Mouse (Mus musculus): ENCODE data around the gene Pou3f1.

Gene Pou3f1

GRCm38 (mm10) chr4:124656518-124656853 lies at the start of gene Pou3f1:
Pou3f1 (plus strand) TSS chr4:124656807.
- DNase-seq (ENCODE audit: low read depth, low spot score), result no peak

- DNase-seq (ENCODE audit: low read depth, low spot score), result no peak
Measured at GRCm38 (mm10) chr4:124607166-124607565, 49.4 kb upstream of the Pou3f1 start.

GRCm38 (mm10) chr4:124610066-124610465 lies 46.5 kb upstream of the Pou3f1 start:
- no peak for DNase-seq (ENCODE audit: low read depth, low spot score)

- DNase-seq (ENCODE audit: low read depth, low spot score), result no peak
Measured at GRCm38 (mm10) chr4:124610703-124611102, 45.9 kb upstream of the Pou3f1 start, which contains the start of gene 3100002H09Rik. 3100002H09Rik (minus strand) TSS chr4:124610803.

- DNase-seq (ENCODE audit: low read depth, low spot score), result no peak
Measured at GRCm38 (mm10) chr4:124611768-124612167, 44.8 kb upstream of the Pou3f1 start.

GRCm38 (mm10) chr4:124614189-124614588 lies 42.4 kb upstream of the Pou3f1 start:
- DNase-seq (ENCODE audit: low read depth, low spot score), result peak; percentile 44

GRCm38 (mm10) chr4:124615406-124615960 lies 41.1 kb upstream of the Pou3f1 start:
- peak; percentile 45 for DNase-seq (ENCODE audit: low read depth, low spot score)

GRCm38 (mm10) chr4:124615986-124616385 lies 40.6 kb upstream of the Pou3f1 start:
- peak; percentile 34 for DNase-seq (ENCODE audit: low read depth, low spot score)

GRCm38 (mm10) chr4:124616636-124617035 lies 40.0 kb upstream of the Pou3f1 start:
- DNase-seq (ENCODE audit: low read depth, low spot score), result no peak

GRCm38 (mm10) chr4:124618599-124618998 lies 38.0 kb upstream of the Pou3f1 start:
- no peak for DNase-seq (ENCODE audit: low read depth, low spot score)

- DNase-seq (ENCODE audit: low read depth, low spot score), result no peak
Measured at GRCm38 (mm10) chr4:124621406-124621805, 35.2 kb upstream of the Pou3f1 start.

GRCm38 (mm10) chr4:124622566-124622965 lies 34.0 kb upstream of the Pou3f1 start:
- no peak for DNase-seq (ENCODE audit: low read depth, low spot score)

- DNase-seq (ENCODE audit: low read depth, low spot score), result no peak
Measured at GRCm38 (mm10) chr4:124624111-124624581, 32.5 kb upstream of the Pou3f1 start.

GRCm38 (mm10) chr4:124626836-124627235 lies 29.8 kb upstream of the Pou3f1 start:
- no peak for DNase-seq (ENCODE audit: low read depth, low spot score)

GRCm38 (mm10) chr4:124631456-124631855 lies 25.2 kb upstream of the Pou3f1 start:
- no peak for DNase-seq (ENCODE audit: low read depth, low spot score)

GRCm38 (mm10) chr4:124632856-124633255 lies 23.8 kb upstream of the Pou3f1 start:
- DNase-seq (ENCODE audit: low read depth, low spot score), result no peak

GRCm38 (mm10) chr4:124633281-124633680 lies 23.3 kb upstream of the Pou3f1 start:
- DNase-seq (ENCODE audit: low read depth, low spot score), result peak; percentile 71

GRCm38 (mm10) chr4:124639715-124640114 lies 16.9 kb upstream of the Pou3f1 start:
- no peak for DNase-seq (ENCODE audit: low read depth, low spot score)

- no peak for DNase-seq (ENCODE audit: low read depth, low spot score)
Measured at GRCm38 (mm10) chr4:124643859-124644258, 12.7 kb upstream of the Pou3f1 start.

- no peak for DNase-seq (ENCODE audit: low read depth, low spot score)
Measured at GRCm38 (mm10) chr4:124644974-124645433, 11.6 kb upstream of the Pou3f1 start.

GRCm38 (mm10) chr4:124646591-124646990 lies 10.0 kb upstream of the Pou3f1 start:
- no peak for DNase-seq (ENCODE audit: low read depth, low spot score)

- DNase-seq (ENCODE audit: low read depth, low spot score), result no peak
Measured at GRCm38 (mm10) chr4:124647909-124648308, 8.7 kb upstream of the Pou3f1 start.

- DNase-seq (ENCODE audit: low read depth, low spot score), result peak; percentile 70
Measured at GRCm38 (mm10) chr4:124652886-124653285, 3.7 kb upstream of the Pou3f1 start.
